Mouse (Mus musculus) G1E (cell line): ENCODE results near the gene Coro1b. TPM values are rescaled to one million over a fixed set of nuclear protein-coding genes. Genes with fewer than 3 reads are reported as not detected.
"Not testable (repeated sequence)": the region's sequence is repeated elsewhere in the genome, so short reads cannot be mapped to it uniquely, and the experiment has no call there.

ENCODE experiments used
- ATAC-seq: 2 replicates; pipeline ENCODE4 v1.8.0; 2016; ENCODE audit warnings: mild to moderate bottlenecking; ENCODE audit not compliant: insufficient number of reproducible peaks, poor library complexity, low FRiP score, severe bottlenecking; ENCODE audit errors: extremely low read depth
- DNase-seq: peaks from one replicate; pipeline ENCODE4 v3.0.0; 2012; ENCODE audit warnings: low spot score
- H3K27me3 ChIP-seq: 2 replicates; pipeline ENCODE4 v1.6.1; 2012; ENCODE audit warnings: mild to moderate bottlenecking, low read length, inconsistent platforms; ENCODE audit not compliant: insufficient read depth
- H3K36me3 ChIP-seq: replicated peaks from 2 replicates; pipeline ENCODE3; 2012; ENCODE audit warnings: mild to moderate bottlenecking, inconsistent platforms
- H3K4me1 ChIP-seq: 2 replicates; pipeline ENCODE4 v1.6.1; 2012; ENCODE audit warnings: low read depth, low read length, inconsistent platforms, mixed read lengths; ENCODE audit not compliant: insufficient read depth
- H3K4me3 ChIP-seq: 2 replicates; pipeline ENCODE4 v1.5.1; 2012; ENCODE audit warnings: low read depth, mild to moderate bottlenecking, inconsistent platforms, low read length, moderate library complexity, mixed read lengths
- H3K9me3 ChIP-seq: replicated peaks from 2 replicates; pipeline ENCODE4 v1.6.1; 2012; ENCODE audit warnings: inconsistent platforms
- CTCF ChIP-seq: IDR thresholded peaks from 2 replicates; pipeline ENCODE4 v1.5.1; 2012; ENCODE audit warnings: low read depth, low read length, inconsistent platforms, mixed read lengths
- GATA1 ChIP-seq: IDR thresholded peaks from 2 replicates; pipeline ENCODE4 v1.6.1; 2012; ENCODE audit warnings: borderline replicate concordance, low read length, inconsistent platforms, mixed read lengths
- GATA2 ChIP-seq: IDR thresholded peaks from 2 replicates; pipeline ENCODE4 v1.6.1; 2012; ENCODE audit warnings: low read depth, low read length, inconsistent platforms, borderline replicate concordance
- POLR2AphosphoS5 ChIP-seq: IDR thresholded peaks from 2 replicates; pipeline ENCODE4 v1.6.1; 2012; ENCODE audit warnings: low read depth, low read length, inconsistent platforms; ENCODE audit not compliant: insufficient replicate concordance
- TAL1 ChIP-seq: conservative IDR thresholded peaks from 2 replicates; pipeline ENCODE4 v1.6.1; 2012; ENCODE audit warnings: low read depth, low read length, inconsistent platforms, mixed read lengths
- polyA plus RNA-seq: library from polyadenylated mRNA; stranded (reverse); fragments of >175 nt; gene quantifications from 2 replicates; pipeline ENCODE4 v1.2.3, GENCODE M21; 2012
- total RNA-seq, 2 experiments: library from RNA; stranded (forward) in 1 of 2; stranded (reverse) in 1 of 2; fragments of 200-1000 nt in 1 of 2; fragments of >200 nt in 1 of 2; fragmentation: Nextera tagmentation in 1 of 2; gene quantifications; 2 replicates each; pipeline ENCODE4 v1.2.3; 2014 to 2017

Coro1b gene
- total and polyA plus RNA-seq, 3 experiments: 134 to 325 (median 157) TPM

DNA sequence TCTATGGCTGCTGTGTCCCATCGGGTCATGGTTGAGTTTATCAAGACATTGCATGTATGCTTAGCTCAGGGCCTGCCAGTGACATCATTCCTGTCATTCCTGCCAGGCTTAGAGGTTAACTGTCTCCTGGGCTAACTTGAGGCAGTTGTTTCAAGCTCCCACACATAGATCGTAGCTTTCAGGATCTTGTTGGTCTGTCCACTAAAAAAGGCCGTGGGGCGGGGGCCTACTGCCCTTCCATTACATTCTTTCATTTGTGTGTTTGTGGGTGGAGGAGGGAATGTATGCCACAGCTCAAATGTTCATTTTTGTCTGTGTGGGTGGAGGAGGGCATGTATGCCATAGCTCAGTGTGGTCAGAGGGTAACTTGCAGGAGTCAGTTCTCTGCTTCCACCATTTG is 18.3 kb upstream of the Coro1b start:
- ATAC-seq (no peak), DNase-seq (no peak)
- H3K27me3 ChIP-seq: no peaks in the 10 kb centered on the region
- H3K4me1 ChIP-seq: peaks cover 30% of the 10 kb centered on the region
- no peaks in the 10 kb centered on the region for H3K9me3 ChIP-seq
- H3K4me3 ChIP-seq: no peak overlapping the region
- TF ChIP-seq CTCF (no peak), GATA1 (no peak)
- peaks cover 62% of the 10 kb centered on the region for H3K36me3 ChIP-seq

DNA sequence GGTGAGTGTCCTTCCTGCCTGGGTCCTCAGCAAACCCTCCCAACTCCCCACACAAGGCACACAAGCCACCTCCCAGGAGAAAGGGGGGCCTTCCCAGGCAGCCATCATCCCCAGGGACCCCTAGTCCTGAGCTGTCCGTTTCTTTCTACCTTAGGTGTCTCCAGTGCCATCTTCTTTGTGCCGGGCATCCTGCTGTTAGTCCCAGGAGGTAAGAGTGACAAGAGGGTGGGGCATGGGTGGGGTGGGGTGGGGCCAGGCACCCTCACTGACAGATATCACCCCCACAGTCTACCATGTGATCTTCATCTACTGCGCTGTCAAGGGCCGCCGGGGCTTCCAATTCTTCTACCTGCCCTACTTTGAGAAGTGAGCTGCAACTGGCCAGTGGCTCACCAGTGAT is 17.3 kb upstream of the Coro1b start:
- no peaks in the 10 kb centered on the region for H3K27me3 ChIP-seq
- DNase-seq (no peak), ATAC-seq (no peak)

GRCm38 (mm10) chr19:4131768-4132167 is 16.7 kb upstream of the Coro1b start:
- DNase-seq: no peak
- Histone ChIP-seq H3K36me3 (peaks cover 62% of the 10 kb centered on the region), H3K4me1 (peaks cover 28% of the 10 kb centered on the region), H3K27me3 (no peaks in the 10 kb centered on the region), H3K9me3 (no peaks in the 10 kb centered on the region), H3K4me3 (no peak overlapping the region)
- ATAC-seq: no peak
- TF ChIP-seq TAL1: no peak
- no peak for TF ChIP-seq CTCF
- no peak for TF ChIP-seq GATA2
- TF ChIP-seq POLR2AphosphoS5: no peak
- TF ChIP-seq GATA1: no peak

More for the DNA sequence above, 17.3 kb upstream of the Coro1b start:
- Histone ChIP-seq H3K4me1 (peaks cover 32% of the 10 kb centered on the region), H3K4me3 (no peak overlapping the region; the same call in 1 of the 2 replicates), H3K36me3 (peaks cover 62% of the 10 kb centered on the region), H3K9me3 (no peaks in the 10 kb centered on the region)
- no peak for TF ChIP-seq POLR2AphosphoS5
- TF ChIP-seq GATA1: no peak
- TF ChIP-seq CTCF: no peak
- no peak for TF ChIP-seq TAL1
- no peak for TF ChIP-seq GATA2

GRCm38 (mm10) chr19:4134354-4134753 is 14.1 kb upstream of the Coro1b start:
- Histone ChIP-seq H3K4me1 (peaks cover 21% of the 10 kb centered on the region), H3K4me3 (no peak overlapping the region), H3K9me3 (no peaks in the 10 kb centered on the region), H3K27me3 (peaks cover 16% of the 10 kb centered on the region), H3K36me3 (peaks cover 40% of the 10 kb centered on the region)
- TF ChIP-seq TAL1 (no peak), GATA1 (no peak), CTCF (no peak), POLR2AphosphoS5 (no peak), GATA2 (no peak)
- no peak for ATAC-seq
- no peak for DNase-seq

DNA sequence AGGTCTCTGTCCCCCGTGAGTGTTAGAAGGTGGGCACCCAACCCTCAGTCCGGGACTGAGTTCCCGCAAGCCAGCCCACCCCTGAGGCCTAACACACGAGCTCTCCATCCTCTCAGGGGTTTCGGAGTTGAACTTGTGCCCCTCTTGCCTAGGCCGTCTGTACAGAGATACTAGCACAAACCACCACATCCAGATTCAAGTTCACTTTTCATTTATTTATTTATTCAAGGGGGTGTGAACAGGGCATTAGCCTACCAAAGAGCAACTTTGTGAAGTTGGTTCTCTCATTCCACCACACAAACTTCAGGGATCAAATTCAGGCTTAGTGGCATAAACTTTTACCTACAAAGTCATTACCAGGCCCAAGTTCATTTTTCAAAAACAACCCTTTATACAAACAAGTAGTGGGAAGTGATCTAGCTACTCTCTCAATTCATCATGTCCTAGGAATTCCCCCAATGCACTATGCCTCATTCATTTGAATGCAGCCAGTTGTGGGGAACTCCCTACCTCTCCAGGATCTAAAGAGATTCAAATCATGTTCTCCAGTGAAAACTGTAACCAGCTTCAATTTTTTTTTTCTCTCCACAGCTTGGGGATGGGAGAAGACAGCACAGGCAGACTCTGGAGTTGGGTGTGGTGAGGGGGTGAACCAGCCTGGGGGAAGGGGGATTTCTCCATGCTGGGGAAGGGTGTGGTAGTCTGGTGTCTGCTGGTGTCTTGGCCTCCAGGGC is 13.0 kb upstream of the Coro1b start:
- not testable (repeated sequence) for DNase-seq, H3K9me3 ChIP-seq, ATAC-seq, H3K4me3 ChIP-seq
- H3K36me3 ChIP-seq: peaks cover 29% of the 10 kb centered on the region
- peaks cover 27% of the 10 kb centered on the region for H3K27me3 ChIP-seq
- H3K4me1 ChIP-seq: peaks cover 21% of the 10 kb centered on the region

DNA sequence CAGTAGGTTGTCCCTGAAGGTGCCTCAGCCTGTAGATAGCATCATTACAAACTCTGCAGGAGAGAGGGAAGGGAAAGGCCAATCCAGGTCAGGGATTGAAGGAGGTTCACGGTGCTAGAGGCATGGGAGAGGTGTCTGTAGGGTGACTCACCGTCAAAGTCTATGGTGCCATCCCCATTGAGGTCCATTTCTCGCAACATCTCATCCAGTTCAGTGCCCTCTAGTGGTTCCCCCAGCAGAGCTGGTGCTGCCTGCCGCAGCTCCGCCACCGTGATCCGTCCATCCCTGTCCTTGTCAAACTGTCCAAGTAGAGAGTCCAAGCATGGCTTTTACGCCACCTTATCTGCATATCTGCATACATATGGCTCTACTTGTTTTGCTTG is 12.5 kb upstream of the Coro1b start:
- H3K9me3 ChIP-seq, ATAC-seq, H3K4me3 ChIP-seq, DNase-seq: not testable (repeated sequence)
- Histone ChIP-seq H3K4me1 (peaks cover 16% of the 10 kb centered on the region), H3K36me3 (peaks cover 24% of the 10 kb centered on the region), H3K27me3 (peaks cover 32% of the 10 kb centered on the region)

- no peak for ATAC-seq
- H3K9me3 ChIP-seq: no peaks in the 10 kb centered on the region
- DNase-seq: no peak
These were observed 12.0 kb upstream of the Coro1b start for GRCm38 (mm10) chr19:4136463-4136862.

More at GRCm38 (mm10) chr19:4136463-4136862, 12.0 kb upstream of the Coro1b start:
- Histone ChIP-seq H3K4me1 (peaks cover 11% of the 10 kb centered on the region), H3K36me3 (peaks cover 19% of the 10 kb centered on the region), H3K4me3 (no peak overlapping the region), H3K27me3 (peaks cover 36% of the 10 kb centered on the region)
- TF ChIP-seq TAL1 (no peak), GATA1 (no peak), CTCF (no peak), GATA2 (no peak)
